Mouse (Mus musculus) liver, embryonic 13.5 days (tissue): ENCODE measurements at regions not wholly inside any gene's neighbourhood (a gene's known extent, or its start where the extent isn't known, plus 50 kb on each side); places are given as distances from the start of the nearest gene placed in this dataset.
"Not testable (repeated sequence)": the region's sequence is repeated elsewhere in the genome, so short reads cannot be mapped to it uniquely, and the experiment has no call there.

Experiments
- ATAC-seq: fragments of 200-750 bp; cut with Nextera tagmentation; 2 replicates; pipeline ENCODE4 v1.8.0; 2017; ENCODE audit warnings: low read depth, mild to moderate bottlenecking, moderate number of reproducible peaks, moderate library complexity
- DNase-seq: peaks from one replicate; pipeline ENCODE4 v3.0.0; 2022
- H3K27ac ChIP-seq: fragments of 300-500 bp; sonication (generic); 2 replicates; pipeline ENCODE4 v1.5.1; 2015; ENCODE audit warnings: moderate library complexity, mild to moderate bottlenecking, inconsistent platforms
- H3K27me3 ChIP-seq: fragments of 300-500 bp; sonication (generic); 2 replicates; pipeline ENCODE4 v1.6.1; 2015; ENCODE audit warnings: mild to moderate bottlenecking, inconsistent platforms
- H3K36me3 ChIP-seq: fragments of 300-500 bp; sonication (generic); 2 replicates; pipeline ENCODE4 v1.6.1; 2015; ENCODE audit warnings: mild to moderate bottlenecking, inconsistent platforms
- H3K4me1 ChIP-seq: fragments of 300-500 bp; sonication (generic); replicated peaks from 2 replicates; pipeline ENCODE4 v1.6.1; 2015; ENCODE audit warnings: inconsistent platforms
- H3K4me2 ChIP-seq: fragments of 300-500 bp; sonication (generic); 2 replicates; pipeline ENCODE4 v1.6.1; 2015; ENCODE audit warnings: inconsistent platforms, mild to moderate bottlenecking, moderate library complexity
- H3K4me3 ChIP-seq: fragments of 300-500 bp; sonication (generic); replicated peaks from 2 replicates; pipeline ENCODE4 v1.5.1; 2015; ENCODE audit warnings: mild to moderate bottlenecking, inconsistent platforms
- H3K9ac ChIP-seq: fragments of 300-500 bp; sonication (generic); 2 replicates; pipeline ENCODE4 v1.6.1; 2015; ENCODE audit warnings: mild to moderate bottlenecking, inconsistent platforms
- H3K9me3 ChIP-seq: fragments of 300-500 bp; sonication (generic); replicated peaks from 2 replicates; pipeline ENCODE4 v1.6.1; 2016; ENCODE audit warnings: inconsistent platforms
- WGBS: fragments of 180-500 bp; shearing (Covaris S2); methylation state at CpG from one replicate; pipeline ENCODE4 v1.1.7; 2015; ENCODE audit not compliant: insufficient replicate concordance; 5-methylcytosine and 5-hydroxymethylcytosine counted together

- Histone ChIP-seq H3K9me3 (no peaks in the 10 kb centered on the region), H3K9ac (no peak overlapping the region), H3K27ac (no peak overlapping the region), H3K4me3 (no peak overlapping the region), H3K4me2 (no peak overlapping the region), H3K36me3 (no peaks in the 10 kb centered on the region), H3K27me3 (0 out of 2 replicates have a peak, but pooled peaks cover 3% of the 10 kb centered on the region), H3K4me1 (peaks cover 3% of the 10 kb centered on the region; the same call in 1 of the 2 replicates)
- no peak for ATAC-seq
- no peak for DNase-seq
- WGBS = 71% methylated on average over 3 of the region's 3 CpGs
These were observed 235.4 kb downstream of the Sorl1 start for GRCm38 (mm10) chr9:41888616-41889150.

- H3K9me3 ChIP-seq, H3K9ac ChIP-seq, ATAC-seq, H3K36me3 ChIP-seq, DNase-seq, H3K4me3 ChIP-seq, H3K27me3 ChIP-seq, H3K4me1 ChIP-seq, H3K27ac ChIP-seq, H3K4me2 ChIP-seq: not testable (repeated sequence)
- WGBS = 74% methylated on average over 13 of the region's 13 CpGs
These were observed 237.6 kb downstream of the Sorl1 start for GRCm38 (mm10) chr9:41886456-41886855.

DNA sequence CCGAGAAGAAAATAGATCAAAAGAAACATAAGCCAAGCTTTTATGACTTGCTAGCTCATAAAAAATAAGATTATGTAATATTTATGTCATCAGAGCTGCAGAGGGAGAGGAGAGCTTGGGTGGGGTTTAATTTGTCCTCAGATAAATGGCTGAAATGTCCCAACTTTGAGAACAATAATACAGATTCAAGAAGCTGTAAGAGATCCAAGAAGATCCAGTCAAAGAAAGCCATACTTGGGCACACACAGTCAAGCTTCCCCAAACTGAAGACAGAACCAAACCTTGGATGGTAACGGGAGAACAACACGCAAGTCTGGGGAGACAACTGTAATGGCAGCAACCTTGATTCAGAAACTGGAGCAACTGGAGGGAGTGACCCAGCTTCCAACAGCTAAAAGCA is 243.6 kb downstream of the Sorl1 start:
- DNase-seq = no peak
- no peak for ATAC-seq
- H3K27ac ChIP-seq = no peak overlapping the region
- H3K9me3 ChIP-seq = no peaks in the 10 kb centered on the region
- 74% methylated on average over 3 of the region's 3 CpGs for WGBS
- no peak overlapping the region for H3K4me3 ChIP-seq
- H3K4me2 ChIP-seq = no peak overlapping the region
- no peaks in the 10 kb centered on the region for H3K27me3 ChIP-seq
- H3K4me1 ChIP-seq = no peaks in the 10 kb centered on the region
- no peak overlapping the region for H3K9ac ChIP-seq
- H3K36me3 ChIP-seq = no peaks in the 10 kb centered on the region

DNA sequence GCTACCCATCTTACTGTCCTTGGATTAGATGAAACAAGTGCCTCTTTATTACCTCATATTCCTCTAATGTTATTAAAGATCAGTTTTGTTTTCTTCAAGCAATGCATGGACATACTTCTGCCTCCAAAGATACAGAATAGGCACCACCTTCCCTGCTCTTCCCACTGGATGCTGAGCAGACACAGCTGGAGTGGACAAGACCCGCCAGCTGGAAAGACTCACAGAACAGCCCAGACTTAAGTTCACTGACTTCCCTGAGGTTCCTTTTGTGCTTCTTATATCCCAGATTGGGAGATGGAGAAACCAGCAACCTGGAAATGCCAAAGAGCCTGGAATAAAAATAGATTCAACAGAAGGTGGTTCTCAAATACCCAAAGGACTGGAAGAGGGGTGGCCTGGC is 245.0 kb downstream of the Sorl1 start:
- H3K9ac ChIP-seq = no peak overlapping the region
- WGBS = 67% methylated on average over 1 of the region's 1 CpGs
- no peaks in the 10 kb centered on the region for H3K9me3 ChIP-seq
- ATAC-seq = no peak
- no peak overlapping the region for H3K4me2 ChIP-seq
- H3K27me3 ChIP-seq = no peaks in the 10 kb centered on the region
- H3K4me1 ChIP-seq = no peaks in the 10 kb centered on the region
- no peak overlapping the region for H3K27ac ChIP-seq
- H3K36me3 ChIP-seq = no peaks in the 10 kb centered on the region
- no peak for DNase-seq
- no peak overlapping the region for H3K4me3 ChIP-seq

- ATAC-seq (no peak), DNase-seq (no peak)
- H3K9ac ChIP-seq = no peak overlapping the region
- H3K36me3 ChIP-seq = no peaks in the 10 kb centered on the region
- H3K27me3 ChIP-seq = no peaks in the 10 kb centered on the region
- H3K27ac ChIP-seq = no peak overlapping the region; the same call in 1 of the 2 replicates
- no peak overlapping the region for H3K4me3 ChIP-seq
- no peak overlapping the region for H3K4me2 ChIP-seq
- 63% methylated on average over 5 of the region's 5 CpGs for WGBS
- no peaks in the 10 kb centered on the region for H3K9me3 ChIP-seq
- no peaks in the 10 kb centered on the region for H3K4me1 ChIP-seq
These were observed 263.0 kb downstream of the Sorl1 start for GRCm38 (mm10) chr9:41861136-41861535.

GRCm38 (mm10) chr9:41860681-41861080 is 263.4 kb downstream of the Sorl1 start:
- Histone ChIP-seq H3K9ac (no peak overlapping the region), H3K9me3 (no peaks in the 10 kb centered on the region), H3K4me1 (no peaks in the 10 kb centered on the region), H3K36me3 (no peaks in the 10 kb centered on the region), H3K4me3 (no peak overlapping the region), H3K27ac (no peak overlapping the region), H3K27me3 (no peaks in the 10 kb centered on the region), H3K4me2 (no peak overlapping the region)
- no peak for DNase-seq
- ATAC-seq = no peak
- 43% methylated on average over 4 of the region's 4 CpGs for WGBS

DNA sequence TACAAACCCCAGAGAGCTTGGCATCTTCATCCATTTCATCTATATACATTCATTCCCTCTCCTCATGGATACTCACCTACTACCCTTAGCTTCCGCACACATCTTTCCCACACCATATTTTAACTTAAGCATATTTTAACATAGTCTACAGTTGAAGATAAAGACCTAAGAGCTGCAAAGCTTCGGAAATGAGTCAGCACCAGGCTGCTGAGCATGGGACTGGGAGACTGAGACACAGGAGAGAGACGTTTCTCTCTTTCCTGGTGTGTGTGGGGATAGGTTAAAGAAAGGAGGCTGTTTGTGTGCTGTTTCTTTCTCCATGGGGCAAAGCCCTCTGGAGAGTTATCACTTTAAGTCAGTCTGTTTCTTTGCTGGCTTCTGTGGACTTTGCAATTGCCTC is 264.3 kb downstream of the Sorl1 start:
- Histone ChIP-seq H3K27me3 (no peaks in the 10 kb centered on the region), H3K9ac (no peak overlapping the region), H3K36me3 (no peaks in the 10 kb centered on the region), H3K9me3 (no peaks in the 10 kb centered on the region), H3K27ac (no peak overlapping the region), H3K4me3 (no peak overlapping the region), H3K4me2 (no peak overlapping the region), H3K4me1 (no peaks in the 10 kb centered on the region)
- ATAC-seq = no peak
- WGBS = 52% methylated on average over 3 of the region's 3 CpGs
- no peak for DNase-seq

DNA sequence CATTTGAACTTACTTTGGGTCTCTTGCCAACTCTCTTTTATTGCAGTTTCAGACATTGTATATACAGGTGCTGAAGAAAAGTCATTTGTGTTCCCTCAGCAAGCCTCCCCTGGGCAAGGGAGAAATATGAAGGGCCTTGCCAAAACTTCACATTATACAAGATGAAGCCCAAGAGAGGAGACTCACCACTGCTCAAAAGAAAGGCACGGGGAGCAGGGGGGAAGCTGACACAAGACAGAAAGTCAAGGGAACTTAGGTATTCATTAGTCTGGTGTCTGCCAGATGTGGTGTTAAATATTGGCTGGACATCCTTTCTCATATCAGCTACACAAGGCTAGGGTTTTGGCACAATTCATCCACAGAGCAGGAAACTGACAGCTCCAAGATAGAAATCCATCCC is 272.0 kb downstream of the Sorl1 start:
- WGBS = 39% methylated on average over 1 of the region's 1 CpGs
- Histone ChIP-seq H3K4me2 (no peak overlapping the region), H3K4me3 (no peak overlapping the region), H3K9ac (no peak overlapping the region), H3K9me3 (no peaks in the 10 kb centered on the region), H3K36me3 (no peaks in the 10 kb centered on the region), H3K4me1 (no peaks in the 10 kb centered on the region), H3K27me3 (no peaks in the 10 kb centered on the region), H3K27ac (no peak overlapping the region)
- no peak for DNase-seq
- no peak for ATAC-seq

- no peak for ATAC-seq
These were observed 274.3 kb downstream of the Sorl1 start for GRCm38 (mm10) chr9:41849628-41850326.

GRCm38 (mm10) chr9:41844616-41845015 is 279.5 kb downstream of the Sorl1 start:
- no peaks in the 10 kb centered on the region for H3K27me3 ChIP-seq
- no peaks in the 10 kb centered on the region for H3K9me3 ChIP-seq
- 53% methylated on average over 3 of the region's 3 CpGs for WGBS
- no peak for DNase-seq
- ATAC-seq = no peak
- H3K9ac ChIP-seq = no peak overlapping the region
- H3K27ac ChIP-seq = no peak overlapping the region
- H3K4me3 ChIP-seq = no peak overlapping the region
- no peak overlapping the region for H3K4me2 ChIP-seq
- no peaks in the 10 kb centered on the region for H3K36me3 ChIP-seq
- no peaks in the 10 kb centered on the region for H3K4me1 ChIP-seq

More at GRCm38 (mm10) chr9:41849628-41850326, 274.3 kb downstream of the Sorl1 start:
- Histone ChIP-seq H3K27ac (no peak overlapping the region), H3K4me1 (no peaks in the 10 kb centered on the region), H3K36me3 (no peaks in the 10 kb centered on the region), H3K4me2 (no peak overlapping the region), H3K9ac (no peak overlapping the region), H3K4me3 (no peak overlapping the region), H3K27me3 (no peaks in the 10 kb centered on the region), H3K9me3 (no peaks in the 10 kb centered on the region)
- no peak for DNase-seq
- WGBS = 52% methylated on average over 4 of the region's 4 CpGs

- no peak overlapping the region for H3K4me2 ChIP-seq
- no peaks in the 10 kb centered on the region for H3K36me3 ChIP-seq
- no peak for ATAC-seq
- H3K27ac ChIP-seq = no peak overlapping the region
- 51% methylated on average over 11 of the region's 11 CpGs for WGBS
- no peaks in the 10 kb centered on the region for H3K9me3 ChIP-seq
- H3K4me3 ChIP-seq = no peak overlapping the region
- no peaks in the 10 kb centered on the region for H3K27me3 ChIP-seq
- no peak for DNase-seq
- H3K9ac ChIP-seq = no peak overlapping the region
- H3K4me1 ChIP-seq = no peaks in the 10 kb centered on the region
These were observed 289.4 kb downstream of the Sorl1 start for GRCm38 (mm10) chr9:41834487-41835404.
